Mouse (Mus musculus) hindbrain, embryonic 10.5 days (tissue): ENCODE measurements around the gene Ugt1a5. TPM values are rescaled to one million over a fixed set of nuclear protein-coding genes. Genes with fewer than 3 reads are reported as not detected.

Source experiments
- DNase-seq: peaks from one replicate; pipeline ENCODE4 v3.0.0-alpha.2; 2017; ENCODE audit warnings: low spot score
- H3K27ac ChIP-seq: fragments of 300-500 bp; sonication (generic); 2 replicates; pipeline ENCODE4 v1.5.1; 2016; ENCODE audit warnings: mild to moderate bottlenecking, moderate library complexity
- H3K27me3 ChIP-seq: fragments of 300-500 bp; sonication (generic); 2 replicates; pipeline ENCODE4 v1.6.1; 2016; ENCODE audit warnings: mild to moderate bottlenecking; ENCODE audit not compliant: poor library complexity, insufficient read depth, severe bottlenecking
- H3K36me3 ChIP-seq: fragments of 300-500 bp; sonication (generic); 2 replicates; pipeline ENCODE4 v1.6.1; 2016; ENCODE audit warnings: mild to moderate bottlenecking, moderate library complexity
- H3K4me1 ChIP-seq: fragments of 300-500 bp; sonication (generic); replicated peaks from 2 replicates; pipeline ENCODE4 v1.6.1; 2016; ENCODE audit warnings: mild to moderate bottlenecking
- H3K4me3 ChIP-seq: fragments of 300-500 bp; sonication (generic); 2 replicates; pipeline ENCODE4 v1.5.1; 2016; ENCODE audit warnings: mild to moderate bottlenecking, moderate library complexity
- H3K9me3 ChIP-seq: fragments of 300-500 bp; sonication (generic); 2 replicates; pipeline ENCODE4 v1.6.1; 2016; ENCODE audit warnings: mild to moderate bottlenecking, moderate library complexity
- WGBS: fragments of 180-500 bp; shearing (Covaris S2); methylation state at CpG from one replicate; pipeline ENCODE4 v1.1.7; 2016; 5-methylcytosine and 5-hydroxymethylcytosine counted together
- polyA plus RNA-seq: library from polyadenylated mRNA; unstranded; fragments of >200 nt; fragmentation: Nextera tagmentation; extraction: Ambion mirVana; gene quantifications from 2 replicates; pipeline ENCODE4 v1.2.1, GENCODE M21; 2016

Ugt1a5 gene
- polyA plus RNA-seq, 1 experiment from 2014 or later: not detected

DNA sequence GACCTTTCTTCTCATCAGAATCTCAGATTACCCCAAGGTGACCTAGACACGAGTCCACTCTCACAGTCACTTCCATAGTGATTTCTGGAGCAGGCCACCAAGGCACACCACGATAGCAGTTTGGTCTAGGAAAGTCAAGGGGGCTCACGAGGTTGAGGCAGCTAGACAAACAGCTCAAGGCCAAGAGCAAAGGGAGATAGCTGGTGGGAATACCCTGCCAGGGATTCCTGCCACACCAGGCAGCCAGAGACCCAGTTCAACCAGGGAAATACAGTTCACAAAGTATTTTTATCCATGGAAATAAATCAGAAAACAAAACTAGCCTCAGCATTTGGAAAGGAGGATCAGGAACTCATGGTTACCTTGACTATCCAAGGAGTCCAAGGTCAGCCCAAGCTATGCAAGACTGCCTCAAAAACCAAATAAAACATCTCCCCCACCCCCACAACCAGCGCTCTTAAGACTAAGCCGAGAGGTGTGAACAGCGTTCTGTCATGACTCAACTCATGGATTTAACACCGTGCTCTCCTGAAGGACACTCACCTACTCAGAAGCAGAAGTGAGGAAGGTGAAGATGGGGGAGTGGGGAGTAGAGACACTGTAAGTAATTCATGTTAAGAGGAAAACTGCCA, 98.5 kb downstream of the Ugt1a5 start:
- Histone ChIP-seq H3K27ac (no peak overlapping the region), H3K36me3 (peaks cover 100% of the 10 kb centered on the region), H3K4me1 (no peaks in the 10 kb centered on the region), H3K4me3 (no peak overlapping the region), H3K9me3 (peaks cover 96% of the 10 kb centered on the region), H3K27me3 (no peaks in the 10 kb centered on the region)
- 90% methylated on average over 7 of the region's 7 CpGs for WGBS
- no peak for DNase-seq

DNA sequence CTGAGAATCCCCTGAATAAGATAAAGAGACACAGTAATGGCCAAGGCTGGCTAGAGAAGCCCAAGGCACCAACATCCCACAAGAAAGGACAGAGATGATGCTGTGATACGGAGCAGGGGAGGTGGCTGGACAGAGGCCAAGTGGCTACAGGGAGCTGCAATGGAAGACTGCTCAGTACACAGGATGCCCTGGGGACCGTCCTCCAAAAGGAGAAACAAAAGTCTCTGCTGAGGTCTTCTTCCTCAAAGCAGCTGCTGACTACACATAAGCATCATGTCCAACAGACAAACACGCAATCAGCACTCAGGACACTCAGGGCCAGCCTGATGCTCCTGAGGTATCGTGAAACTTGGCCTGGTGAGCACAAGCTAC, 99.0 kb downstream of the Ugt1a5 start:
- H3K36me3 ChIP-seq: peaks cover 100% of the 10 kb centered on the region
- no peak overlapping the region for H3K27ac ChIP-seq
- H3K9me3 ChIP-seq: peaks cover 96% of the 10 kb centered on the region
- 79% methylated on average over 4 of the region's 4 CpGs for WGBS
- H3K27me3 ChIP-seq: no peaks in the 10 kb centered on the region
- H3K4me3 ChIP-seq: no peak overlapping the region
- no peaks in the 10 kb centered on the region for H3K4me1 ChIP-seq
- no peak for DNase-seq

DNA sequence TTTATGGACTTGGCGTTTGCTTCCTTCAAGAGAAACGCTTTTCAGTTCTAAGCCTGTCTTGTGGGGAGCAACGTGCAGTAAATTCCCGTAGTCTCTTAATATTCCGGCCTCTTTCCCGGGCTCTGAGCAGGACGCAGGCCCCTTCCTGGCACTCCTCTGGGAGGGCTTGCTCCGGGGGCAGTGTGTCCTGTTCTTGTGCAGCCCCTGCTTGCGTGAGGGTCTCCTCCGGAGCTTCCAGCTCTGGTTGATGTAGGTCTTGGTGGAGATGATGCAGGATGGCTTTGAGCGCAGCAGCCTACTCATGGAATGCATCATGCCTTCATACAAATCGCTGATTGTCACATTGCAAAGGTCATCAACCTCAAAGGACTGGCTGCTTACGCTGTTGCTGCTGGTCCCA, 100.3 kb downstream of the Ugt1a5 start:
- Histone ChIP-seq H3K9me3 (peaks cover 85% of the 10 kb centered on the region), H3K4me1 (no peaks in the 10 kb centered on the region), H3K36me3 (peaks cover 96% of the 10 kb centered on the region), H3K27me3 (no peaks in the 10 kb centered on the region), H3K4me3 (no peak overlapping the region), H3K27ac (no peak overlapping the region)
- WGBS: 90% methylated on average over 13 of the region's 13 CpGs
- DNase-seq: no peak

DNA sequence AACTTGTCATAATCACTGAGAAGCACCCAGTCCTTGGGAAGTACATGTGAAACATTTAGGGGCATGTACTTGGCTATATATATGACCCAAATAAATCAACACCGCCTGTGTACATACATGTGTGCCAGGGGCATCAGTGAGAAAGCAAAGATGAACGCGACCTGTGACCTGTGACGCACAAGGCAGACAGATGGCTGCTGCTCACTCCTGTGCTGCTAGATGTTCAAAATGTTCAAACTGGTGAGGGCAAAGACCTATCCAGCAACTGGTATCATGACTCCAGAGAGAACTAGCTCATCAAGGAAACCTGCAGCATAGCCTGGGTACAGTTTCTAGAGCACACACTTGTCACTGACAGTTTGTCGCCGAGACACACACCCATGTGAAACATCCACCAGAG, 101.7 kb downstream of the Ugt1a5 start:
- Histone ChIP-seq H3K36me3 (peaks cover 96% of the 10 kb centered on the region), H3K4me1 (no peaks in the 10 kb centered on the region), H3K4me3 (no peak overlapping the region), H3K27ac (no peak overlapping the region), H3K9me3 (peaks cover 79% of the 10 kb centered on the region), H3K27me3 (no peaks in the 10 kb centered on the region)
- 94% methylated on average over 6 of the region's 6 CpGs for WGBS
- no peak for DNase-seq

DNA sequence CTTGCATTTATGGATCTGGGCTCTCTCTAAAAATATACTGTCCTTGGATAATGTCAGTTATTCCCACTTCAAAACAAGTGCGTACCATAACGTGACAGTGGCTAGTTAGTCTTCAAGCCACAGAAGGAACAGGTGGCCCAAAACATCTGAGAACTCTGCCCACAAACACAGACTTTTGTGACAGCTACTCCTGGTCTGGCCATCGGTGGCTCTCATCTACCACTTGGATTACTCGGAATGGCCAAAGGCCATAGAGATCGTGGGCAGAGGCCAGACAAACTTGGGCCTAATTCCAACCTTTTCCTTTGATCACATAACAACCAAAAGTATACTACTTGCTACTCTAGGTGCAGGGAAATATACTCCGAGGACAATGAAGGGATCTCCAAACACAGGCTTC, 102.3 kb downstream of the Ugt1a5 start:
- no peak for DNase-seq
- H3K4me3 ChIP-seq: no peak overlapping the region
- no peaks in the 10 kb centered on the region for H3K4me1 ChIP-seq
- H3K9me3 ChIP-seq: peaks cover 73% of the 10 kb centered on the region
- WGBS: 86% methylated on average over 6 of the region's 6 CpGs
- no peaks in the 10 kb centered on the region for H3K27me3 ChIP-seq
- peaks cover 96% of the 10 kb centered on the region for H3K36me3 ChIP-seq
- H3K27ac ChIP-seq: no peak overlapping the region

Other genes with a start within 250 kb of the Ugt1a5 start
- gene Usp40, start 157.5 kb upstream of the Ugt1a5 start, polyA plus RNA-seq: 27.5 and 30.2 TPM in 2 replicates
- gene Ugt1a10, start 110.6 kb upstream of the Ugt1a5 start, polyA plus RNA-seq: not detected in 2 replicates
- not detected in 2 replicates for gene Ugt1a9, start 95.2 kb upstream of the Ugt1a5 start, polyA plus RNA-seq
- not detected in 2 replicates for gene Ugt1a8, start 78.2 kb upstream of the Ugt1a5 start, polyA plus RNA-seq
- gene Ugt1a7c, start 71.0 kb upstream of the Ugt1a5 start, polyA plus RNA-seq: 0.61 and 1.1 TPM in 2 replicates
- gene Ugt1a6b, start 62.8 kb upstream of the Ugt1a5 start, polyA plus RNA-seq: not detected in 2 replicates
- 0.31 TPM in 1 of 2 replicates, not detected in the other for gene Ugt1a6a, start 31.2 kb upstream of the Ugt1a5 start, polyA plus RNA-seq
- gene Ugt1a2, start 34.6 kb downstream of the Ugt1a5 start, polyA plus RNA-seq: 0.12 TPM in 1 of 2 replicates, not detected in the other
- 13.4 and 14.0 TPM in 2 replicates for gene Dnajb3, start 39.8 kb downstream of the Ugt1a5 start, polyA plus RNA-seq
- gene Ugt1a1, start 45.9 kb downstream of the Ugt1a5 start, polyA plus RNA-seq: not detected in 2 replicates
- gene Mroh2a, start 61.0 kb downstream of the Ugt1a5 start, polyA plus RNA-seq: 0.93 and 1.1 TPM in 2 replicates
- gene Hjurp, start 111.6 kb downstream of the Ugt1a5 start, polyA plus RNA-seq: 169 and 205 TPM in 2 replicates
- not detected in 2 replicates for gene Trpm8, start 111.6 kb downstream of the Ugt1a5 start, polyA plus RNA-seq
- 0.25 TPM in 1 of 2 replicates, not detected in the other for gene Spp2, start 240.9 kb downstream of the Ugt1a5 start, polyA plus RNA-seq